Mouse (Mus musculus) MEL (cell line): ENCODE results near the gene Nfe2l3.

Experiments used
- CHD2 ChIP-seq: IDR thresholded peaks from 2 replicates; pipeline ENCODE4 v1.6.1; 2011; ENCODE audit warnings: low read length, improper control_type of control experiment
- CTCF ChIP-seq, 3 experiments: IDR thresholded peaks in 2 of 3; conservative IDR thresholded peaks in 1 of 3; 2 replicates each; pipeline ENCODE4 v1.5.1; 2011 to 2012; ENCODE audit warnings: low read length in 3 of 3, low read depth in 2 of 3, mild to moderate bottlenecking in 2 of 3, improper control_type of control experiment in 1 of 3, inconsistent platforms in 1 of 3, mixed read lengths in 1 of 3, moderate library complexity in 1 of 3; ENCODE audit not compliant: control insufficient read depth in 1 of 3, insufficient read depth in 1 of 3, poor library complexity in 1 of 3, severe bottlenecking in 1 of 3
- E2F4 ChIP-seq: IDR thresholded peaks from 2 replicates; pipeline ENCODE4 v1.6.1; 2011; ENCODE audit warnings: low read depth, low read length, improper control_type of control experiment, borderline replicate concordance
- EP300 ChIP-seq, 2 experiments: IDR thresholded peaks; 2 replicates each; pipeline ENCODE4 v1.6.1; 2011; ENCODE audit warnings: improper control_type of control experiment in 2 of 2, low read length in 2 of 2, low read depth in 1 of 2, mild to moderate bottlenecking in 1 of 2
- GABPA ChIP-seq: IDR thresholded peaks from 2 replicates; pipeline ENCODE4 v1.6.1; 2012; ENCODE audit warnings: low read depth, mild to moderate bottlenecking, inconsistent platforms, low read length, improper control_type of control experiment, moderate library complexity
- GATA1 ChIP-seq: IDR thresholded peaks from 2 replicates; pipeline ENCODE4 v1.6.1; 2011; ENCODE audit warnings: low read depth, low read length, improper control_type of control experiment
- JUND ChIP-seq: IDR thresholded peaks from 2 replicates; pipeline ENCODE4 v1.6.1; 2011; ENCODE audit warnings: low read depth, mild to moderate bottlenecking, improper control_type of control experiment, low read length
- MAZ ChIP-seq: IDR thresholded peaks from 2 replicates; pipeline ENCODE4 v1.6.1; 2012; ENCODE audit warnings: low read depth, mild to moderate bottlenecking, inconsistent platforms, low read length, improper control_type of control experiment
- POLR2A ChIP-seq, 2 experiments: IDR thresholded peaks; 2 replicates each; pipeline ENCODE4 v1.6.1; 2011 to 2012; ENCODE audit warnings: low read length in 2 of 2, mild to moderate bottlenecking in 2 of 2, control low read depth in 1 of 2, improper control_type of control experiment in 1 of 2, low read depth in 1 of 2, moderate library complexity in 1 of 2; ENCODE audit not compliant: control insufficient read depth in 1 of 2, insufficient read depth in 1 of 2, poor library complexity in 1 of 2
- POLR2AphosphoS5 ChIP-seq: IDR thresholded peaks from 2 replicates; pipeline ENCODE4 v1.6.1; 2012; ENCODE audit warnings: low read depth, borderline replicate concordance, mild to moderate bottlenecking, inconsistent platforms, low read length, moderate library complexity, mixed read lengths
- TBP ChIP-seq: IDR thresholded peaks from 2 replicates; pipeline ENCODE4 v1.8.0; 2011; ENCODE audit warnings: low read depth, low read length, improper control_type of control experiment
- USF2 ChIP-seq, 2 experiments: IDR thresholded peaks; 2 replicates each; pipeline ENCODE4 v1.6.1; 2011 to 2012; ENCODE audit warnings: improper control_type of control experiment in 2 of 2, low read length in 2 of 2, borderline replicate concordance in 1 of 2, inconsistent platforms in 1 of 2, low read depth in 1 of 2, mild to moderate bottlenecking in 1 of 2; ENCODE audit not compliant: insufficient read depth in 1 of 2
- ZC3H11A ChIP-seq: IDR thresholded peaks from 2 replicates; pipeline ENCODE4 v1.6.1; 2012; ENCODE audit warnings: low read depth, mild to moderate bottlenecking, inconsistent platforms, low read length, improper control_type of control experiment

GRCm38 (mm10) chr6:51457283-51457682 lies 24.8 kb downstream of the Nfe2l3 start:
- TF ChIP-seq POLR2A (IDR thresholded peaks at IDR 0.05; ENCODE audit: control insufficient read depth in 1 of 2, insufficient read depth in 1 of 2, low read depth in 1 of 2, low read length in 2 of 2, poor library complexity in 1 of 2) (no peak), ZC3H11A (no peak), E2F4 (no peak), TBP (no peak), EP300 (IDR thresholded peaks at IDR 0.05; ENCODE audit: low read depth in 1 of 2, low read length in 2 of 2) (no peak), CTCF (IDR thresholded peaks at IDR 0.05 in 2 of 3, conservative IDR thresholded peaks at IDR 0.05 in 1 of 3; ENCODE audit: control insufficient read depth in 1 of 3, insufficient read depth in 1 of 3, low read depth in 2 of 3, low read length in 3 of 3, poor library complexity in 1 of 3, severe bottlenecking in 1 of 3) (no peak), CHD2 (no peak), GABPA (no peak), USF2 (IDR thresholded peaks at IDR 0.05; ENCODE audit: borderline replicate concordance in 1 of 2, insufficient read depth in 1 of 2, low read depth in 1 of 2, low read length in 2 of 2) (no peak), MAZ (no peak), JUND (no peak), GATA1 (no peak), POLR2AphosphoS5 (no peak; the same call in 1 of the 2 replicates)
